Mouse (Mus musculus) liver, postnatal 0 days (tissue): ENCODE measurements around the gene Fcgr3. TPM values are rescaled to one million over a fixed set of nuclear protein-coding genes. Genes with fewer than 3 reads are reported as not detected.

ENCODE experiments used
- ATAC-seq: fragments of 200-750 bp; cut with Nextera tagmentation; 2 replicates; pipeline ENCODE4 v1.8.0; 2017; ENCODE audit warnings: mild to moderate bottlenecking, moderate library complexity
- DNase-seq: peaks from one replicate; pipeline ENCODE4 v3.0.0-alpha.2; 2016
- H3K27ac ChIP-seq: fragments of 300-500 bp; sonication (generic); 2 replicates; pipeline ENCODE4 v1.5.1; 2014; ENCODE audit warnings: antibody characterized with exemption, moderate library complexity, mild to moderate bottlenecking, low read depth
- H3K27me3 ChIP-seq: fragments of 300-500 bp; sonication (generic); 2 replicates; pipeline ENCODE4 v1.6.1; 2014; ENCODE audit warnings: low read length, control low read depth, mixed read lengths; ENCODE audit not compliant: insufficient read depth
- H3K36me3 ChIP-seq: fragments of 300-500 bp; sonication (generic); replicated peaks from 2 replicates; pipeline ENCODE4 v1.6.1; 2014; ENCODE audit warnings: mild to moderate bottlenecking, control low read depth, low read length, moderate library complexity, mixed read lengths; ENCODE audit not compliant: insufficient read depth
- H3K4me1 ChIP-seq: fragments of 300-500 bp; sonication (generic); 2 replicates; pipeline ENCODE4 v1.6.1; 2014; ENCODE audit warnings: antibody characterized with exemption, mild to moderate bottlenecking, control low read depth; ENCODE audit not compliant: insufficient read depth
- H3K4me2 ChIP-seq: fragments of 300-500 bp; sonication (generic); 2 replicates; pipeline ENCODE4 v1.6.1; 2014; ENCODE audit warnings: low read depth, mild to moderate bottlenecking, low read length, moderate library complexity, mixed read lengths
- H3K4me3 ChIP-seq: fragments of 300-500 bp; sonication (generic); 2 replicates; pipeline ENCODE4 v1.5.1; 2014; ENCODE audit warnings: low read depth, low read length
- H3K9ac ChIP-seq: fragments of 300-500 bp; sonication (generic); replicated peaks from 2 replicates; pipeline ENCODE4 v1.6.1; 2014; ENCODE audit warnings: mild to moderate bottlenecking, moderate library complexity
- H3K9me3 ChIP-seq: fragments of 300-500 bp; sonication (generic); 2 replicates; pipeline ENCODE4 v1.6.1; 2016; ENCODE audit warnings: mild to moderate bottlenecking, control low read depth, low read length, mixed read lengths
- CTCF ChIP-seq: sonication (generic); IDR thresholded peaks from 2 replicates; pipeline ENCODE4 v1.5.1; 2016; ENCODE audit warnings: antibody characterized with exemption, low read depth
- EP300 ChIP-seq: IDR thresholded peaks from 2 replicates; pipeline ENCODE4 v1.6.1; 2016; ENCODE audit warnings: antibody characterized with exemption, low read depth, mild to moderate bottlenecking
- WGBS: fragments of 180-500 bp; shearing (Covaris S2); extraction: QIAGEN DNeasy Blood & Tissue Kit; methylation state at CpG from one replicate; pipeline ENCODE4 v1.1.7; 2014; ENCODE audit not compliant: insufficient replicate concordance; 5-methylcytosine and 5-hydroxymethylcytosine counted together
- polyA plus RNA-seq: library from polyadenylated mRNA; unstranded; fragments of >200 nt; fragmentation: Nextera tagmentation; extraction: Ambion mirVana; gene quantifications from 2 replicates; pipeline ENCODE4 v1.2.1, GENCODE M21; 2015

Gene Fcgr3
- polyA plus RNA-seq, 1 experiment from 2014 or later = 41.8 TPM

- no peaks in the 10 kb centered on the region for H3K9me3 ChIP-seq
- WGBS = 47% methylated on average over 2 of the region's 2 CpGs
- no peak for ATAC-seq
Measured at GRCm38 (mm10) chr1:171101033-171101432, 36.3 kb upstream of the Fcgr3 start.

DNA sequence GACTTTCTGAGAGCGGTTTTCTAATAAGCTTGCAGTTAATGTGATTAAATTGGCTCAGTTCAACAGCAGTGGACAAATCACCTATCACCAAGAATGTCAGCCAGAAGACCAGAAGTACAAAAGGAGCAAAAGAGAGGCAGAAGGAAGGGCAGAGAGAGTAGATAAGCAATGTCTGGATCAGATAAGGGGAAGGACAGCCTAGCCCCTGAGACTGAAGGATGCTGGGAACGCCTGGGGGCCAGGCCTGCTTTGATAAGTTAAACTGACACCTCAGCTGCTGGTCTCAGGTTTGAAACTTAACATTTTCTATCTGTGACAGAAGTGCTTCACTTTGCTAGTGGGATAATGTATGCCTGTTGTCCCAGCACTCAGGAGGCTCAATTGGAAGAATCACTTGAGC lies 32.9 kb upstream of the Fcgr3 start:
- no peaks in the 10 kb centered on the region for H3K9me3 ChIP-seq
- no peak overlapping the region for H3K9ac ChIP-seq
- DNase-seq (no peak), ATAC-seq (no peak)
- WGBS = 37% methylated on average over 2 of the region's 2 CpGs
- H3K4me3 ChIP-seq = no peak overlapping the region
- H3K27me3 ChIP-seq = no peaks in the 10 kb centered on the region
- TF ChIP-seq CTCF (no peak), EP300 (peak; percentile 65)
- no peak overlapping the region for H3K4me2 ChIP-seq
- H3K4me1 ChIP-seq = peaks cover 8% of the 10 kb centered on the region
- H3K27ac ChIP-seq = no peak overlapping the region
- no peaks in the 10 kb centered on the region for H3K36me3 ChIP-seq

More at GRCm38 (mm10) chr1:171101033-171101432, 36.3 kb upstream of the Fcgr3 start:
- TF ChIP-seq CTCF (no peak), EP300 (no peak)
- Histone ChIP-seq H3K27me3 (no peaks in the 10 kb centered on the region), H3K4me2 (no peak overlapping the region), H3K9ac (no peak overlapping the region), H3K4me3 (no peak overlapping the region), H3K36me3 (no peaks in the 10 kb centered on the region), H3K27ac (no peak overlapping the region), H3K4me1 (peaks cover 13% of the 10 kb centered on the region)
- DNase-seq = no peak

- no peak for TF ChIP-seq EP300
- TF ChIP-seq CTCF = no peak
- Histone ChIP-seq H3K4me3 (no peak overlapping the region), H3K9ac (no peak overlapping the region), H3K36me3 (no peaks in the 10 kb centered on the region), H3K9me3 (no peaks in the 10 kb centered on the region), H3K4me2 (no peak overlapping the region), H3K27me3 (no peaks in the 10 kb centered on the region), H3K4me1 (peaks cover 8% of the 10 kb centered on the region), H3K27ac (no peak overlapping the region)
- DNase-seq (no peak), ATAC-seq (no peak)
Measured at GRCm38 (mm10) chr1:171097136-171097535, 32.4 kb upstream of the Fcgr3 start.

DNA sequence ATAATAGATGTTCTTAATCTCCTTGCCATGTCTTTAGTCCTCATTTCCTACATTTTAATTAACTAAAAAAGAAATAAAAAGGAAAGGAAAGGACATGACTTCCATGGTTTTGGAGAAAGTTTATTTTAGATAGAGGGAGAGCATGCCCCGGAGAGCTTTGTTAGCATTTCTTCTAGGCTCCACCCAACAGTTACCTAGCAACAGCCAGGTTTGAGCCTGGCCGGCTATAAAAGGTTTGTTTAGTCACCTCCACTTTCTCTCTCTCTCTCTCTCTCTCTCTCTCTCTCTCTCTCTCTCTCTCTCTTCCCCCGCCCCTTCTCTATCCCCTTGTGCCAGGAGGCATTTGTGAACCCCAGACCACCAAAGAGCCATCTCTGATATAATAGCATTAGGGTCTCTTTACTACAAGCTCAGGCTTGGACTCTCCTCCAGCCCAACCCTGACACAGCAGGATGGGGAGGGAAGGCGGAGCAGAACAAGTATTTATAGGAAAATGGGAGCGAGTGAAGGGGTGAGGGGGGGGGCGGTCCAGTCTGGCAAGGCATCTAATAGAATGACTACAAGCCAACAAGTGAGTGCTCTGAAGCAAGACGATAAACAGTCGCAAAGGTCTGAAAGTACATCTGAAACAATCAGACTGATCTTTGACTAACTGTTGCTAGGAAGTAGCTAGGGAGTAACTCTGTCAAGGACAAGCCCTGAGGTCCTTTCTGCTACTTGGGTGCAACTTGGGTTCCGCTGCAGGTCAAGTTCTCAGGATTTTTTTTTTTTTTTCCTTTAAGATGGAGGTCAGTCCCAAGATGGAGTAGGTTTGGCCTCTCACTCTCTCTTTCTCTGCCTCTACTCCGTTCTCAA lies 31.6 kb upstream of the Fcgr3 start:
- Histone ChIP-seq H3K9me3 (no peaks in the 10 kb centered on the region), H3K4me3 (no peak overlapping the region), H3K9ac (no peak overlapping the region; the same call in 1 of the 2 replicates), H3K4me2 (no peak overlapping the region), H3K27me3 (no peaks in the 10 kb centered on the region), H3K36me3 (no peaks in the 10 kb centered on the region), H3K4me1 (peaks cover 4% of the 10 kb centered on the region), H3K27ac (no peak overlapping the region)
- ATAC-seq = no peak
- TF ChIP-seq CTCF (no peak), EP300 (no peak)
- no peak for DNase-seq
- 32% methylated on average over 10 of the region's 10 CpGs for WGBS

DNA sequence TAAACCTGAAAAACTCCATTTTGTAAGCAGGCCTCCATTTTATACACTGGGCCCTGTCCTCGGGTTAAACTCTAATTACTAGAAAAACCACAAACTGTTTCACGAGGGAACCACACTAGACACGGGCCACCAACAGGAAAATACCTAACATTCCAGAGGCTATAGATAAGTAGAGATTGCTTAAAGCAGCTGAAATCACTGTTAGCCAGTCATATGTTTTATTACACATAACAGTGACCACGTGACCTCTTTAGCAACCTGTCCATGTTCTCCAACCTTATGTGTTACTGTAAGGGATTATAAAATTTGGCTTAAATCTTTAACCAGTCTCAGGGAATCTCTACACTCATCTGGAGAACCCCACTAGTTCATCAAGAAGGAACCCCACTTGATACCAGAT lies 29.7 kb upstream of the Fcgr3 start:
- Histone ChIP-seq H3K9ac (no peak overlapping the region), H3K9me3 (no peaks in the 10 kb centered on the region), H3K27ac (no peak overlapping the region), H3K4me3 (no peak overlapping the region), H3K4me2 (no peak overlapping the region), H3K36me3 (no peaks in the 10 kb centered on the region), H3K27me3 (no peaks in the 10 kb centered on the region), H3K4me1 (peaks cover 4% of the 10 kb centered on the region)
- WGBS = 37% methylated on average over 4 of the region's 4 CpGs
- ATAC-seq = no peak
- TF ChIP-seq EP300 = no peak
- no peak for TF ChIP-seq CTCF
- no peak for DNase-seq

DNA sequence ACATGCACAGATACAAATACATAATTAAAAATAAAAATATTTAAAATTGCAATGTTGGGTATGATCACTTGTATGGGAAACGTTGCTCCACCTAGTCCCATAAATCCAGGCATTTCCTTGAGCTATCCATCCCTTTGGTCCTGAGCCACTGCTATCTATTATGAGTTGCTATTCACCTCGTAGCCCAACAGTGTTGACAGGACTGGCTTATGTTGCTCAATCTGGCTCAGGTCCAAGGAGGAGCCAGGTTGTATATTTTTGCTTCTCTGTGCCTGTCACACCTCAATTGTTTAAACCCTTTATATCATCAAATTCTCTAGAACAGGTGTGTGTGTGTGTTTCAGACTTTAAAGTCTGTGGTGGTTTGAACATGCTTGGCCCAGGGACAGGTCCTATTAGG lies 26.0 kb upstream of the Fcgr3 start:
- ATAC-seq (peak; percentile 66; the same call in 1 of the 2 replicates), DNase-seq (peak; percentile 53)
- Histone ChIP-seq H3K27ac (no peak overlapping the region), H3K27me3 (peaks cover 16% of the 10 kb centered on the region), H3K36me3 (no peaks in the 10 kb centered on the region), H3K9me3 (no peaks in the 10 kb centered on the region), H3K4me3 (no peak overlapping the region), H3K4me1 (peaks cover 13% of the 10 kb centered on the region), H3K9ac (no peak overlapping the region), H3K4me2 (no peak overlapping the region)
- no peak for TF ChIP-seq EP300
- TF ChIP-seq CTCF = no peak
- WGBS = 41% methylated on average over 2 of the region's 2 CpGs
